Mouse (Mus musculus) embryonic facial prominence, embryonic 10.5 days (tissue): ENCODE data around the gene Auts2. TPM values are rescaled to one million over a fixed set of nuclear protein-coding genes. Genes with fewer than 3 reads are reported as not detected.

Experiments used
- DNase-seq: peaks from one replicate; pipeline ENCODE4 v3.0.0-alpha.2; 2017; ENCODE audit warnings: low spot score
- H3K27ac ChIP-seq: fragments of 300-500 bp; sonication (generic); replicated peaks from 2 replicates; pipeline ENCODE4 v1.5.1; 2016; ENCODE audit warnings: mild to moderate bottlenecking
- H3K27me3 ChIP-seq: fragments of 300-500 bp; sonication (generic); replicated peaks from 2 replicates; pipeline ENCODE4 v1.6.1; 2016; ENCODE audit warnings: low read depth, mild to moderate bottlenecking; ENCODE audit not compliant: poor library complexity, severe bottlenecking
- H3K36me3 ChIP-seq: fragments of 300-500 bp; sonication (generic); replicated peaks from 2 replicates; pipeline ENCODE4 v1.6.1; 2016; ENCODE audit warnings: mild to moderate bottlenecking, moderate library complexity
- H3K4me1 ChIP-seq: fragments of 300-500 bp; sonication (generic); 2 replicates; pipeline ENCODE4 v1.6.1; 2016
- H3K4me3 ChIP-seq: fragments of 300-500 bp; sonication (generic); 2 replicates; pipeline ENCODE4 v1.5.1; 2016; ENCODE audit warnings: mild to moderate bottlenecking, moderate library complexity
- H3K9me3 ChIP-seq: fragments of 300-500 bp; sonication (generic); 2 replicates; pipeline ENCODE4 v1.6.1; 2016; ENCODE audit warnings: mild to moderate bottlenecking
- WGBS: fragments of 180-500 bp; shearing (Covaris S2); methylation state at CpG from one replicate; pipeline ENCODE4 v1.1.7; 2016; 5-methylcytosine and 5-hydroxymethylcytosine counted together
- polyA plus RNA-seq: library from polyadenylated mRNA; unstranded; fragments of >200 nt; fragmentation: Nextera tagmentation; extraction: Ambion mirVana; gene quantifications from 2 replicates; pipeline ENCODE4 v1.2.1, GENCODE M21; 2016

Auts2 gene
- polyA plus RNA-seq, 1 experiment from 2014 or later = 50.0 TPM

GRCm38 (mm10) chr5:132008703-132009222 is 534.4 kb downstream of the Auts2 start:
- no peaks in the 10 kb centered on the region for H3K9me3 ChIP-seq
- H3K27ac ChIP-seq = no peak overlapping the region
- DNase-seq = no peak
- no peaks in the 10 kb centered on the region for H3K36me3 ChIP-seq
- no peak overlapping the region for H3K4me3 ChIP-seq
- H3K4me1 ChIP-seq = peaks cover 6% of the 10 kb centered on the region; the same call in 1 of the 2 replicates
- H3K27me3 ChIP-seq = no peaks in the 10 kb centered on the region
- WGBS = 84% methylated on average over 7 of the region's 7 CpGs

DNA sequence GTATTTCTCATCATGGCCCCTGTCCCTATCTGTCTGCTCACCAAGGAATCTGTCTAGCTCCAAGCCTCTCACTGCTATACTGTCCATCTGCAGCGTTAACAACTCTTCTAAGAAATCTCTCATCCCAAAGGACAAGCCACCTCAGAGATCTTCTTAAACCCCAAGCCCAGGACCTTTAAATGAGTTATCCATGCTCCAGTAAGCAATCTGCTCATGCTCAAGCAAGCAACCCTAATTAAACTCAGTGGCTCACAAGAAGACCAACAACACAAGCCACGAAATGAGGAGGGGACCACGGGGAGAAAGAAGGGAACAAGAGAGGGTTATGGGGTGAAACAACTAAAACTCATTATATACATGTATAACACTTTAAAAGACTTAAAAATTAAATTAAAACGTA is 535.2 kb downstream of the Auts2 start:
- DNase-seq = no peak
- no peak overlapping the region for H3K4me3 ChIP-seq
- H3K4me1 ChIP-seq = peaks cover 6% of the 10 kb centered on the region; the same call in 1 of the 2 replicates
- WGBS = 80% methylated on average over 4 of the region's 4 CpGs
- no peaks in the 10 kb centered on the region for H3K36me3 ChIP-seq
- no peak overlapping the region for H3K27ac ChIP-seq
- H3K9me3 ChIP-seq = no peaks in the 10 kb centered on the region
- H3K27me3 ChIP-seq = no peaks in the 10 kb centered on the region

DNA sequence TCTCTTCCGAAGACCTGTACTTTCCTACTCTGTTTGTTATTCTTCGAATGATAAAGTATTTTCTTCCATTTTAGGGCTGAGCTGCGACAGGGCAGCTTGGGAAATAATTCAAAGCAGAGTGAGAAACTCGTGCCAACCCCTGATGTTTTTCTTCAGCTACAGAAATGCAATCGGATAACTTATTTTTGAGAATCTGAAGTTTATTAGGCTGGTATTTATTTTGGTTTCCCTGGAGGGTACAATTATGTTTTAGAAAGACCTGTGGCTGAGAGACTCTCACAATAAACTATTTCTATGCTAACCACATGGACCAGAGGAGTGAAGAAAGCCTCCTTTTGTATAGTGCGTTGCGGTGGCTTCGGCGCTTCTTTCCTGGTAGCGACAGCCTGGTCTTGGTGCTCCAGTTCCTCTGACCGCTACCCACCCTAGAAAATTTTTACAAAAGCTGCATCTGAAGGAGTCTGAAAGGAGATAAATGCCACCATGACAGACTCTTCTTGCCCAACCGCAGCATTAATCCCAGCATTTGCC is 550.4 kb downstream of the Auts2 start:
- peak overlapping the region; percentile 67 for H3K27ac ChIP-seq
- peak; percentile 25 for DNase-seq
- 49% methylated on average over 12 of the region's 12 CpGs for WGBS

DNA sequence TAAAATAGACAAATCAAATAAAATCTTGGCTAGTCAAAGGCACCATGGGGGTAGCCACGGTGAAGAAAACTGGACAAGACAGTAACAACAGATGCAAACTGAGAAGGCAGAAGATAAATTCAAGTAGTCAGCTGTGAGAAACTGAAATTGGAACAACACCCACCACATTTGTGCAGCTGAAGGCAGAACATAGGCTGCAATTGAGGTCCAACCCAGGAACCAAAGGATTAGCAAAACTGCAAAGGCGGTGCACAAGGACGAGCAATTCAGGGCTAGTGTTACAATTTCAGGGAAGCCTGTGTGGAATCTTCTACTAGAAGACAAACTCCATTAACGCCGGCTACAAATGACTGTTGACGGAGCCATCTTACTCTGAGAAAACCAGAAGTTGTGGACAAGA is 550.9 kb downstream of the Auts2 start:
- WGBS = 57% methylated on average over 6 of the region's 6 CpGs
- H3K9me3 ChIP-seq = no peaks in the 10 kb centered on the region
- peak overlapping the region; percentile 67 for H3K27ac ChIP-seq
- no peak overlapping the region for H3K4me3 ChIP-seq
- H3K27me3 ChIP-seq = no peaks in the 10 kb centered on the region
- no peak for DNase-seq
- peaks cover 31% of the 10 kb centered on the region for H3K4me1 ChIP-seq
- H3K36me3 ChIP-seq = no peaks in the 10 kb centered on the region

More for the DNA sequence above, 550.4 kb downstream of the Auts2 start:
- H3K4me1 ChIP-seq = peaks cover 31% of the 10 kb centered on the region
- H3K27me3 ChIP-seq = no peaks in the 10 kb centered on the region
- H3K36me3 ChIP-seq = no peaks in the 10 kb centered on the region
- H3K9me3 ChIP-seq = no peaks in the 10 kb centered on the region
- no peak overlapping the region for H3K4me3 ChIP-seq

GRCm38 (mm10) chr5:131990532-131990931 is 552.6 kb downstream of the Auts2 start:
- Histone ChIP-seq H3K27ac (no peak overlapping the region), H3K4me1 (peaks cover 31% of the 10 kb centered on the region), H3K27me3 (no peaks in the 10 kb centered on the region), H3K4me3 (no peak overlapping the region), H3K36me3 (no peaks in the 10 kb centered on the region), H3K9me3 (no peaks in the 10 kb centered on the region)
- no peak for DNase-seq
- WGBS = 39% methylated on average over 1 of the region's 1 CpGs

GRCm38 (mm10) chr5:131981451-131981850 is 561.7 kb downstream of the Auts2 start:
- WGBS = 72% methylated on average over 3 of the region's 3 CpGs
- no peak for DNase-seq
- H3K9me3 ChIP-seq = no peaks in the 10 kb centered on the region
- no peak overlapping the region for H3K4me3 ChIP-seq
- H3K27ac ChIP-seq = no peak overlapping the region
- peaks cover 11% of the 10 kb centered on the region for H3K4me1 ChIP-seq
- H3K36me3 ChIP-seq = no peaks in the 10 kb centered on the region
- no peaks in the 10 kb centered on the region; the same call in 1 of the 2 replicates for H3K27me3 ChIP-seq

- Histone ChIP-seq H3K9me3 (no peaks in the 10 kb centered on the region), H3K4me1 (peaks cover 11% of the 10 kb centered on the region), H3K27ac (no peak overlapping the region), H3K36me3 (no peaks in the 10 kb centered on the region), H3K27me3 (no peaks in the 10 kb centered on the region; the same call in 1 of the 2 replicates), H3K4me3 (no peak overlapping the region)
- DNase-seq = no peak
- WGBS = 57% methylated on average over 9 of the region's 9 CpGs
Measured at GRCm38 (mm10) chr5:131978939-131979338, 564.2 kb downstream of the Auts2 start.

DNA sequence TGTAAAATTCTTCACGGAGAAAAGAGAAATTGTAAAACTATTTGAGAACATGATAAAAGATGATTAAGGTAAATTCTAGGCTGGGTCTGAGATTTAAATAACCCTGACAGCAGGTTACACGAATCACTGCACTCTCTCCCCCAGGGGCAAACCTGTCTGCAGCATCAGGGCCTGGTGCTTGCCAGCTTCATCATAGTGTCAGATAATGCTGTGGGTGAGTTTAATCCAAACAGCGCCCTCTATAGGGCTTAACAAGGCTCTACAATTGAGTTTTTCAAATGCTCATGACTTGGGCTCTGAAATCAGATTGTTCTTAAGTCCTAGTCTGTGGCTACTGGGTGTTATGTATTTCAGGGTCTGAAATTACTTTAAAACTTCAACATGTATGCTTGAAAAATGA is 565.6 kb downstream of the Auts2 start:
- H3K4me3 ChIP-seq = no peak overlapping the region
- H3K27ac ChIP-seq = no peak overlapping the region
- peaks cover 11% of the 10 kb centered on the region for H3K4me1 ChIP-seq
- WGBS = 54% methylated on average over 3 of the region's 3 CpGs
- H3K36me3 ChIP-seq = no peaks in the 10 kb centered on the region
- no peaks in the 10 kb centered on the region for H3K9me3 ChIP-seq
- DNase-seq = no peak
- H3K27me3 ChIP-seq = no peaks in the 10 kb centered on the region; the same call in 1 of the 2 replicates

DNA sequence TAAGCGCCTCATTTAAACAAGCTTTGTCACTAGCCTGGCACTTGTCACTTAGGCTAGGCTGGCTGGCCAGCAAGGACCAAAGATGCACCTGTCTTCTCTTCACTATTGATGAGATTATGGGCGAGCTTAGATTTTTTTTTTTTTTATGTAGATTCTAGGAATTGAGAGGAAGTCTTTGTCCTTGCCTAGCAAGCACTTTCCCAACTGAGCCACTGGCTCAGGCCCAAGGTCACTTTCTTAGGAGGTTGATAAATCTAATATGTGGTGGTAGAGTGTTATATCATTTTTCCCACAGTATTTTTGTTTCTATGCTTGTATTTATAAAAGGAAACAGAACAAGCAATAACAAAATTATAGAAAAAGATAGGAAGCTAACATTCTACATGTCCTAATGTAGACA is 571.2 kb downstream of the Auts2 start:
- H3K4me1 ChIP-seq = peaks cover 8% of the 10 kb centered on the region
- WGBS = 89% methylated on average over 2 of the region's 2 CpGs
- H3K27me3 ChIP-seq = no peaks in the 10 kb centered on the region; the same call in 1 of the 2 replicates
- no peak for DNase-seq
- no peak overlapping the region for H3K27ac ChIP-seq
- no peaks in the 10 kb centered on the region for H3K9me3 ChIP-seq
- no peaks in the 10 kb centered on the region for H3K36me3 ChIP-seq
- no peak overlapping the region for H3K4me3 ChIP-seq

- 91% methylated on average over 6 of the region's 6 CpGs for WGBS
- Histone ChIP-seq H3K27ac (no peak overlapping the region), H3K4me1 (peaks cover 15% of the 10 kb centered on the region), H3K36me3 (peaks cover 8% of the 10 kb centered on the region; the same call in 1 of the 2 replicates), H3K4me3 (no peak overlapping the region), H3K9me3 (no peaks in the 10 kb centered on the region), H3K27me3 (no peaks in the 10 kb centered on the region)
- DNase-seq = no peak
Measured at GRCm38 (mm10) chr5:131965499-131965898, 577.6 kb downstream of the Auts2 start.

GRCm38 (mm10) chr5:131963565-131963964 is 579.6 kb downstream of the Auts2 start:
- Histone ChIP-seq H3K4me1 (peaks cover 15% of the 10 kb centered on the region), H3K4me3 (no peak overlapping the region), H3K36me3 (peaks cover 8% of the 10 kb centered on the region; the same call in 1 of the 2 replicates), H3K27ac (no peak overlapping the region), H3K27me3 (no peaks in the 10 kb centered on the region), H3K9me3 (peaks cover 11% of the 10 kb centered on the region)
- no peak for DNase-seq
- WGBS = 96% methylated on average over 4 of the region's 4 CpGs

DNA sequence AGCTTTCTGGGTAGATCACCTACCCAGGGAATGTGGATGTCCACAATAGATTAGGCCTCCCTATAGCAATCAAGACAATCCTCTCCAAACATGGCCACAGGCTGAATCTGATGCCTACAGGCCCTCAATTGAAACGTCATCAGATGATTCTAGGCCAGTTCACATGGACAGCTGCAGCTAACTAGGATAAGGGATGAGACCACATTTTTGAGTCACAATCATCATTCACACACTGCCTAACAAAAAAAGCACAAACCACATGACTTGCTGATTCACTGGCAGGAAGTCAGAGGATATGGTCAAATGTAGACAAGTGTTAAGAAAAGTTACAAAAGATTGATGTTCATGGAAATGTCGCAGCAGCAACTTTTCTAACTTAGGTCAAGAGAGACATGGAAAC is 581.3 kb downstream of the Auts2 start:
- Histone ChIP-seq H3K27ac (no peak overlapping the region), H3K36me3 (peaks cover 8% of the 10 kb centered on the region; the same call in 1 of the 2 replicates), H3K4me3 (no peak overlapping the region), H3K9me3 (peaks cover 15% of the 10 kb centered on the region), H3K4me1 (peaks cover 12% of the 10 kb centered on the region), H3K27me3 (no peaks in the 10 kb centered on the region)
- 90% methylated on average over 2 of the region's 2 CpGs for WGBS
- DNase-seq = no peak

- H3K9me3 ChIP-seq = peaks cover 15% of the 10 kb centered on the region
- H3K27me3 ChIP-seq = no peaks in the 10 kb centered on the region
- no peak for DNase-seq
- peaks cover 17% of the 10 kb centered on the region for H3K4me1 ChIP-seq
- no peak overlapping the region for H3K4me3 ChIP-seq
- H3K36me3 ChIP-seq = peaks cover 8% of the 10 kb centered on the region; the same call in 1 of the 2 replicates
- no peak overlapping the region for H3K27ac ChIP-seq
Measured at GRCm38 (mm10) chr5:131960432-131960831, 582.7 kb downstream of the Auts2 start.
